Mouse (Mus musculus): ENCODE results near the gene B9d2. TPM values are rescaled to one million over a fixed set of nuclear protein-coding genes. Genes with fewer than 3 reads are reported as not detected.
A peak's percentile ranks its signal among the peaks of the same experiment; 100 is the strongest.

B9d2 gene
- polyA plus RNA-seq, 1 experiment from 2014 or later = 31.5 TPM

DNA sequence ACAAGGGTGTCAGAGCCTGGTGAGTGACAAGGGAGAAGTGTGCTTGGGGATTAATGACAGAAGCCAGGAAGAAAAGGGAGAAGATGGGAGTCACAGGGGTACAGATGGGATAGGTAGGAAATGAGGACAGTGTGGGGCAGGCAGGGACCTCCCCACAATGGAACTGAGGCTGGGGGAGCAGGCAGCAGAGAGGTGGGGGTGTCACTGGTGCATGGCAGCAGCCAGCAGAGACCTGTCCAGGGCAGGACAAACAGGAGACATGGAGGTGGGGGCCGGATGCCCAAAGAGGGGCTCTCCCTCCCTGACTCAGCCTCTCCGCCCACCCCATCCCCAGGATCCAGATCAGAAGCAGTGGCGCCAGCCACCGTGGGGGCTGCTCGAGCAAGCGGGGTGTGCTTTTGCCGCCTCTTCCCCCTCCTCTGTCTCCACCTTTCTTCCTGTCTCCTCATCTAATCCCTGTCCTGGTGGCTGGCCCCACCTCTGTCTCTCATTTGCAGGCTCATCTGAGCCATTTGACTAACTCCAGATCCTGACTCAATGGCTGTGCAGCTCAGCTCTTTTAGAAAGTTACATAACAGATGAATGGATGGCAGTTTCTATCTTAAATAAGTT is 30.0 kb downstream of the B9d2 start:
- WGBS = 8% methylated on average over 7 of the region's 7 CpGs
- no peak overlapping the region for H3K4me2 ChIP-seq (replicated peaks; ENCODE audit: low read depth, low read length)
- peaks cover 43% of the 10 kb centered on the region; the same call in 1 of the 2 replicates for H3K4me1 ChIP-seq (ENCODE audit: control insufficient read depth, insufficient read depth, low read length)
- no peaks in the 10 kb centered on the region for H3K27me3 ChIP-seq (ENCODE audit: control insufficient read depth, insufficient read depth, low read length)
- peak overlapping the region; percentile 33; the same call in 1 of the 2 replicates for H3K27ac ChIP-seq (ENCODE audit: low read length)
- H3K9me3 ChIP-seq (ENCODE audit: control insufficient read depth, low read depth, low read length) = no peaks in the 10 kb centered on the region
- H3K36me3 ChIP-seq (ENCODE audit: control insufficient read depth, insufficient read depth, low read length) = peaks cover 30% of the 10 kb centered on the region
- ATAC-seq (ENCODE audit: insufficient number of reproducible peaks, insufficient read depth, low FRiP score, low read depth) = no peak; the same call in 1 of the 2 replicates
- H3K4me3 ChIP-seq (ENCODE audit: low read depth, low read length) = no peak overlapping the region
- H3K9ac ChIP-seq (replicated peaks; ENCODE audit: low read depth, low read length) = no peak overlapping the region

DNA sequence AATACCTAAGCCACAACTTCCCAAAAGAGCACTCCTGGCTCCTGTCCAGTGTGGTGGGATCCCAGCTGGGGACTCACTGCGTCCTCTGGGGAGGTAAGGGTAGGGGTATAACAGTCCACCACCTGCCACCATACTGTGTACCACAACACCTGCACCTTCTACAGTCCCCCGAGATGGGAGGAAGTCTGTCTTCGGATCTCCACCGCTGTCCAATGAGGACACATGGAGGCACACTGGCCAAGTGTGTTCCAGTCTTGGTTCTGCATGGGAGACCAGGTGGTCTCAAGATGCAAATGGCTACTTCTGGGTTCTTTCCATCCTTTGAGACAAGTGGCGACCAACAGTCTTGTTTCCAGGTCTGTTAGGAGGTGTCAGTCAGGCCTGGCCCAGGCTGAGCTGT is 30.6 kb downstream of the B9d2 start:
- 62% methylated on average over 5 of the region's 5 CpGs for WGBS
- Histone ChIP-seq H3K27me3 (ENCODE audit: control insufficient read depth, insufficient read depth, low read length) (no peaks in the 10 kb centered on the region), H3K4me2 (replicated peaks; ENCODE audit: low read depth, low read length) (no peak overlapping the region), H3K9ac (replicated peaks; ENCODE audit: low read depth, low read length) (no peak overlapping the region), H3K4me3 (ENCODE audit: low read depth, low read length) (no peak overlapping the region), H3K9me3 (ENCODE audit: control insufficient read depth, low read depth, low read length) (no peaks in the 10 kb centered on the region), H3K27ac (ENCODE audit: low read length) (no peak overlapping the region), H3K36me3 (ENCODE audit: control insufficient read depth, insufficient read depth, low read length) (peaks cover 36% of the 10 kb centered on the region), H3K4me1 (ENCODE audit: control insufficient read depth, insufficient read depth, low read length) (peaks cover 38% of the 10 kb centered on the region; the same call in 1 of the 2 replicates)
- no peak for ATAC-seq (ENCODE audit: insufficient number of reproducible peaks, insufficient read depth, low FRiP score, low read depth)

DNA sequence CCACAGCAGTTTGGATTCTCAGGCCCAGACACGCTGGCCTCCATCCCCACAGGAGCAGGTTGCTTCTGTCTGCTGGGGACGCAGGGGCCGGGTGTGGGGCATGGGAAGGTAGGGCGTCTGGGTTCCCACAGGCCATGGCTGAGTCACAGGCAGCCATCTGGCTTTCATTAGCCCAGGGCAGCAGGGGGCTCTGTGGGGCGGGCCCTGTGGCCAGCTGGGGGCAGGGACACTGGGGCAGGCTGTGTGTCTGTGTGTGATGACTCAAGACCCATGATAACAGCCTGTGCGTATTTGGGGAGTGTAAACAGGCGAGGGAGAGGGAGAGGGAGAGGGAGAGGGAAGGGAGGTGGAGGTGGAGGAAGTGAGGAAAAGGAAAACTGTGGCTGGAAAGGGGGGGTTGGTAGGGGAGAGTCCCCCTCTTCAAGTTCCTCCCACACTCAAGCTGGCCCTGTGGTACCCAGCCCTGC is 31.2 kb downstream of the B9d2 start:
- Histone ChIP-seq H3K4me2 (replicated peaks; ENCODE audit: low read depth, low read length) (no peak overlapping the region), H3K27me3 (ENCODE audit: control insufficient read depth, insufficient read depth, low read length) (no peaks in the 10 kb centered on the region), H3K9me3 (ENCODE audit: control insufficient read depth, low read depth, low read length) (no peaks in the 10 kb centered on the region), H3K36me3 (ENCODE audit: control insufficient read depth, insufficient read depth, low read length) (peaks cover 36% of the 10 kb centered on the region), H3K4me1 (ENCODE audit: control insufficient read depth, insufficient read depth, low read length) (peaks cover 34% of the 10 kb centered on the region; the same call in 1 of the 2 replicates), H3K9ac (replicated peaks; ENCODE audit: low read depth, low read length) (no peak overlapping the region), H3K4me3 (ENCODE audit: low read depth, low read length) (no peak overlapping the region), H3K27ac (ENCODE audit: low read length) (no peak overlapping the region)
- ATAC-seq (ENCODE audit: insufficient number of reproducible peaks, insufficient read depth, low FRiP score, low read depth) = peak; percentile 19; the same call in 1 of the 2 replicates
- 20% methylated on average over 6 of the region's 7 CpGs for WGBS

DNA sequence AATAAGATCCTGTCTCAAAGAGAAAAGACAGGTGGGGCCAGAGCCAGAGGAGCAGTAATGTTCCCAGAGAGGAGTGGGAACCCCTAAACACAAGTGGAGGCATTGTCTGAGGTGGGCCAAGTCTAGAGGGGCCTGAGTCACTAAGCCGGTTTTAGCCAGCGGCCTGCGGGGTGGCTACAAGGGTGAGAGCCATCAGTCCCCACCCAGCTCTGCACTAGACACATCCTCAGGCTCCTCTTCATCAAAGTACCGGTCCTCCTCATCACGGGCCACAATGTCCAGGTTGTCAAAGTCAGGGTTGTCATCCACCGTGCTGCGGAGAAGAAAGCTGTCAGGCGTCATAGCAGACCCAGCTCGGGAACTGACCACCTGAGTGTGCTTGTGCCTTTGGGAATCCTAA is 32.2 kb downstream of the B9d2 start:
- no peak overlapping the region for H3K27ac ChIP-seq (ENCODE audit: low read length)
- 91% methylated on average over 9 of the region's 9 CpGs for WGBS
- H3K4me1 ChIP-seq (ENCODE audit: control insufficient read depth, insufficient read depth, low read length) = peaks cover 28% of the 10 kb centered on the region; the same call in 1 of the 2 replicates
- H3K4me3 ChIP-seq (ENCODE audit: low read depth, low read length) = no peak overlapping the region
- no peaks in the 10 kb centered on the region for H3K27me3 ChIP-seq (ENCODE audit: control insufficient read depth, insufficient read depth, low read length)
- peaks cover 36% of the 10 kb centered on the region for H3K36me3 ChIP-seq (ENCODE audit: control insufficient read depth, insufficient read depth, low read length)
- H3K4me2 ChIP-seq (replicated peaks; ENCODE audit: low read depth, low read length) = no peak overlapping the region
- H3K9me3 ChIP-seq (ENCODE audit: control insufficient read depth, low read depth, low read length) = no peaks in the 10 kb centered on the region
- ATAC-seq (ENCODE audit: insufficient number of reproducible peaks, insufficient read depth, low FRiP score, low read depth) = no peak
- no peak overlapping the region for H3K9ac ChIP-seq (replicated peaks; ENCODE audit: low read depth, low read length)

DNA sequence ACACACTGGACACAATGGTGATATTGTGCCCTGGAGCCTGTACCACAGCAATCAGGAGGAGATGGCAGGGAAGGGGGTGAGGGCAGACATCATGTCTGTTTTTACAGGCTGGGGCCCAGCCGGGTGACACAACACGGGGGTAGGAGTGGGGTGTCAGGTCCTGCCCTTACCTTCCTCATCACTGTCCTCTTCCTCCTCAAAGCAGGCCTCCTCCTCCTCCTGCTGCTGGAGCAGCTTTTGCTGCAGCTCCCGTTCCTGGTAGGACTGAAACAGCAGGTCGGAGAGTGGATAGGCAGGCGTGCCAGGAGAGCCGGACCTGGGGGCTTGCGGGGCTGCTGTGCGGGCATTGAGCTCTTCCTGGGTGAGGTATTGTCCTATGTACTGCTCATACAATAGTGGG is 34.0 kb downstream of the B9d2 start:
- Histone ChIP-seq H3K4me3 (ENCODE audit: low read depth, low read length) (no peak overlapping the region), H3K4me2 (replicated peaks; ENCODE audit: low read depth, low read length) (no peak overlapping the region), H3K9ac (replicated peaks; ENCODE audit: low read depth, low read length) (no peak overlapping the region), H3K27me3 (ENCODE audit: control insufficient read depth, insufficient read depth, low read length) (no peaks in the 10 kb centered on the region), H3K27ac (ENCODE audit: low read length) (no peak overlapping the region), H3K4me1 (ENCODE audit: control insufficient read depth, insufficient read depth, low read length) (peaks cover 33% of the 10 kb centered on the region; the same call in 1 of the 2 replicates), H3K9me3 (ENCODE audit: control insufficient read depth, low read depth, low read length) (no peaks in the 10 kb centered on the region), H3K36me3 (ENCODE audit: control insufficient read depth, insufficient read depth, low read length) (peaks cover 36% of the 10 kb centered on the region)
- ATAC-seq (ENCODE audit: insufficient number of reproducible peaks, insufficient read depth, low FRiP score, low read depth) = no peak
- 89% methylated on average over 8 of the region's 8 CpGs for WGBS

DNA sequence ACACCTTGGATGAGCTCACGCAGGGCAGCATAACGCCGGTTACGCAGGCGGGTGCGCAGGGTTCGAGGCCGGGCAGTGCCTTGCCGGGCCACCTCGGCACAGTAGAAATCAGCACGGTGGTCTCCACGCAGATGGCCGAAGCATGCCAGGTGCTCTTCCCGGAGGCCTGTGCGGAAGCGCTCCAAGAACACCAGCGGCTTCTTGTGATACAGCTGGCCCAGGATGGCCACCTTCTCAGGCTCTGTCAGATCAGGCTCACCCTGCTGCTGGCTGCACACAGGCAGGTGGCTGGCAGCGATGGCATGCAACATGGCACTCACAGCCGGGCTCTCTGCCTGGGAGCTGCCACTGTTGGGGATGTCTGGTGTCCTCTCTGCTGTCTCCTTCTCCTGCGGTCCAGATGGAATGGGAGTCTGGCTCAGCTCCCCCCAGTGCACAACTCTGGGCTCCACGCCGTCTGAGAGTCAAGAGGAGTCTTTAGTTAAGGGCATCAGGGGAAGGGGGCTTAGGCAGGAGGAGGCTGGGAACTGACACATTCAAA is 35.2 kb downstream of the B9d2 start:
- 95% methylated on average over 22 of the region's 22 CpGs for WGBS
- H3K27me3 ChIP-seq (ENCODE audit: control insufficient read depth, insufficient read depth, low read length) = no peaks in the 10 kb centered on the region

DNA sequence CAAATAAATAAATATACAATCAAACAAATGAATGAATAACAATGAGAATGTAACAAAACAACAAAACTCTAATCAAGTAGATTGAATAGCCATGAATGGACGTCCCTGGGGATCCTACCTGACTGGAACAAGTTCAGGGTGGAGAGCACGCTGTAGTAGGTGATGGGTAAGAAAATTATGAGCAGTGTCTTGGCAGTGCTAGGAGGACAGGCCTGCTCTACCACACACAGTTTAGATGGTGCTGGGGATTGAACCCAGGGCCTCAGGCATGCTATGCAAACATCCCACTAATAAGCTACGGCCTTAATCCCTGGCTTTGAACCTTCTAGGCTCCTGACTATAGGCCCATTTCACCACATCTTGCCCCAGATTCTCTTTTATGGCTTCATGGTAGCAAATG is 36.9 kb downstream of the B9d2 start:
- Histone ChIP-seq H3K27ac (ENCODE audit: low read length) (no peak overlapping the region), H3K9me3 (ENCODE audit: control insufficient read depth, low read depth, low read length) (no peaks in the 10 kb centered on the region), H3K4me3 (ENCODE audit: low read depth, low read length) (peak overlapping the region; percentile 73; the same call in 1 of the 2 replicates), H3K4me1 (ENCODE audit: control insufficient read depth, insufficient read depth, low read length) (peaks cover 11% of the 10 kb centered on the region; the same call in 1 of the 2 replicates), H3K4me2 (replicated peaks; ENCODE audit: low read depth, low read length) (peak overlapping the region; percentile 92), H3K36me3 (ENCODE audit: control insufficient read depth, insufficient read depth, low read length) (peaks cover 53% of the 10 kb centered on the region), H3K9ac (replicated peaks; ENCODE audit: low read depth, low read length) (peak overlapping the region; percentile 51), H3K27me3 (ENCODE audit: control insufficient read depth, insufficient read depth, low read length) (no peaks in the 10 kb centered on the region)
- no peak for ATAC-seq (ENCODE audit: insufficient number of reproducible peaks, insufficient read depth, low FRiP score, low read depth)
- WGBS = 90% methylated on average over 3 of the region's 3 CpGs

More for the DNA sequence above, 35.2 kb downstream of the B9d2 start:
- Histone ChIP-seq H3K27ac (ENCODE audit: low read length) (no peak overlapping the region), H3K4me1 (ENCODE audit: control insufficient read depth, insufficient read depth, low read length) (peaks cover 21% of the 10 kb centered on the region; the same call in 1 of the 2 replicates), H3K4me2 (replicated peaks; ENCODE audit: low read depth, low read length) (no peak overlapping the region), H3K36me3 (ENCODE audit: control insufficient read depth, insufficient read depth, low read length) (peaks cover 41% of the 10 kb centered on the region), H3K4me3 (ENCODE audit: low read depth, low read length) (no peak overlapping the region), H3K9ac (replicated peaks; ENCODE audit: low read depth, low read length) (no peak overlapping the region), H3K9me3 (ENCODE audit: control insufficient read depth, low read depth, low read length) (no peaks in the 10 kb centered on the region)
- no peak for ATAC-seq (ENCODE audit: insufficient number of reproducible peaks, insufficient read depth, low FRiP score, low read depth)

- peak within 1 kb of the TSS; percentile 69 for H3K27ac ChIP-seq (ENCODE audit: low read length)
- H3K4me1 ChIP-seq (ENCODE audit: control insufficient read depth, insufficient read depth, low read length) = peaks cover 11% of the 10 kb centered on the region; the same call in 1 of the 2 replicates
- 4% methylated on average over 32 of the region's 32 CpGs for WGBS
- peaks cover 54% of the 10 kb centered on the region for H3K36me3 ChIP-seq (ENCODE audit: control insufficient read depth, insufficient read depth, low read length)
- peak within 1 kb of the TSS; percentile 92 for H3K4me2 ChIP-seq (replicated peaks; ENCODE audit: low read depth, low read length)
- H3K9me3 ChIP-seq (ENCODE audit: control insufficient read depth, low read depth, low read length) = no peaks in the 10 kb centered on the region
- H3K9ac ChIP-seq (replicated peaks; ENCODE audit: low read depth, low read length) = peak within 1 kb of the TSS; percentile 51
- peak within 1 kb of the TSS; percentile 73 for H3K4me3 ChIP-seq (ENCODE audit: low read depth, low read length)
- peak; percentile 86 for ATAC-seq (ENCODE audit: insufficient number of reproducible peaks, insufficient read depth, low FRiP score, low read depth)
- H3K27me3 ChIP-seq (ENCODE audit: control insufficient read depth, insufficient read depth, low read length) = no peaks in the 10 kb centered on the region
These were observed 38.3 kb downstream of the B9d2 start, which contains the start of gene Ccdc97 for GRCm38 (mm10) chr7:25718788-25719417. Gene Ccdc97, minus strand, starts transcription at chr7:25719088.

Data from stomach, embryonic 14.5 days (tissue).